Comparison of ENCODE assay signal across 7 mouse cellular contexts in genomic region chr10:128302357-128302756, GRCm38 (mm10). TPM values are rescaled to one million over a fixed set of nuclear protein-coding genes. Genes with fewer than 3 reads are reported as not detected.
DNase-seq lines count a peak whose midpoint lies in the region; ATAC-seq lines count a peak whose summit lies in the region.

No protein-coding gene starts in this region.

- peak overlapping the region; percentile 88 for H3K9ac ChIP-seq in lung, embryonic 16.5 days (ENCODE audit: low read length)
- peak overlapping the region; percentile 79 for H3K9ac ChIP-seq in limb, embryonic 15.5 days
- peak overlapping the region; percentile 77 for H3K9ac ChIP-seq in stomach, embryonic 16.5 days (ENCODE audit: low read length)

- DNase-seq in lung, postnatal 10 days: no peak
- DNase-seq in spleen, postnatal 36 days (ENCODE audit: low spot score in 2 of 2): no peak
- DNase-seq in adrenal gland, adult (ENCODE audit: inconsistent age in 2 of 2, low spot score in 1 of 2): no peak

- 36% methylated on average over 3 of the region's 3 CpGs for WGBS in lung, embryonic 16.5 days
- WGBS in limb, embryonic 15.5 days: 35% methylated on average over 3 of the region's 3 CpGs
- 29% methylated on average over 3 of the region's 3 CpGs for WGBS in stomach, embryonic 16.5 days

- H3K9me3 ChIP-seq in lung, embryonic 16.5 days (ENCODE audit: control insufficient read depth, low read length): no peaks in the 10 kb centered on the region
- no peaks in the 10 kb centered on the region for H3K9me3 ChIP-seq in erythroblast, embryonic 14.5 days (ENCODE audit: control insufficient read depth, low read length)
- H3K9me3 ChIP-seq in limb, embryonic 15.5 days: no peaks in the 10 kb centered on the region
- H3K9me3 ChIP-seq in stomach, embryonic 16.5 days (replicated peaks; ENCODE audit: control insufficient read depth, low read length): no peaks in the 10 kb centered on the region

- H3K36me3 ChIP-seq in lung, embryonic 16.5 days (ENCODE audit: control insufficient read depth, insufficient read depth, low read length): no peaks in the 10 kb centered on the region
- peaks cover 29% of the 10 kb centered on the region for H3K36me3 ChIP-seq in erythroblast, embryonic 14.5 days (ENCODE audit: control insufficient read depth)
- H3K36me3 ChIP-seq in limb, embryonic 15.5 days: no peaks in the 10 kb centered on the region
- 0 out of 2 replicates have a peak, but pooled peaks cover 3% of the 10 kb centered on the region for H3K36me3 ChIP-seq in stomach, embryonic 16.5 days (ENCODE audit: control insufficient read depth, insufficient read depth, low read length)

- H3K27ac ChIP-seq in lung, embryonic 16.5 days (ENCODE audit: low read length): peak overlapping the region; percentile 97
- peak overlapping the region; percentile 97 for H3K27ac ChIP-seq in limb, embryonic 15.5 days
- peak overlapping the region; percentile 93 for H3K27ac ChIP-seq in stomach, embryonic 16.5 days (ENCODE audit: low read length)

- H3K4me1 ChIP-seq in lung, embryonic 16.5 days (replicated peaks; ENCODE audit: control insufficient read depth, insufficient read depth, low read length): peaks cover 16% of the 10 kb centered on the region
- peaks cover 32% of the 10 kb centered on the region for H3K4me1 ChIP-seq in erythroblast, embryonic 14.5 days (ENCODE audit: control insufficient read depth)
- peaks cover 20% of the 10 kb centered on the region for H3K4me1 ChIP-seq in limb, embryonic 15.5 days
- peaks cover 15% of the 10 kb centered on the region for H3K4me1 ChIP-seq in stomach, embryonic 16.5 days (ENCODE audit: control insufficient read depth, insufficient read depth, low read length)

- no peaks in the 10 kb centered on the region for H3K27me3 ChIP-seq in lung, embryonic 16.5 days (ENCODE audit: control insufficient read depth, insufficient read depth, low read depth, low read length)
- no peaks in the 10 kb centered on the region for H3K27me3 ChIP-seq in erythroblast, embryonic 14.5 days (ENCODE audit: control insufficient read depth)
- no peaks in the 10 kb centered on the region for H3K27me3 ChIP-seq in limb, embryonic 15.5 days
- no peaks in the 10 kb centered on the region for H3K27me3 ChIP-seq in stomach, embryonic 16.5 days (ENCODE audit: control insufficient read depth, insufficient read depth, low read length)

- H3K4me2 ChIP-seq in lung, embryonic 16.5 days (ENCODE audit: low read depth, low read length): peak overlapping the region; percentile 67
- H3K4me2 ChIP-seq in limb, embryonic 15.5 days: peak overlapping the region; percentile 71
- peak overlapping the region; percentile 86 for H3K4me2 ChIP-seq in stomach, embryonic 16.5 days (ENCODE audit: low read depth, low read length)

- H3K4me3 ChIP-seq in lung, embryonic 16.5 days (ENCODE audit: low read length): peak overlapping the region; percentile 67
- H3K4me3 ChIP-seq in erythroblast, embryonic 14.5 days (replicated peaks): peak overlapping the region; percentile 80
- H3K4me3 ChIP-seq in limb, embryonic 15.5 days: peak overlapping the region; percentile 60
- H3K4me3 ChIP-seq in stomach, embryonic 16.5 days (replicated peaks; ENCODE audit: low read length): peak overlapping the region; percentile 56

- ATAC-seq in lung, embryonic 16.5 days (ENCODE audit: low read depth): no peak
- no peak for ATAC-seq in limb, embryonic 15.5 days (ENCODE audit: insufficient number of reproducible peaks, low FRiP score, low TSS enrichment, low read depth)
- ATAC-seq in stomach, embryonic 16.5 days (ENCODE audit: insufficient read depth, low FRiP score): no peak

RNA-seq across cellular contexts. Expression of gene Pan2, which starts 0.8 kb away (rescaled TPM):
- polyA plus RNA-seq in lung, embryonic 16.5 days (2015; fragmentation: Nextera tagmentation; extraction: Ambion mirVana): 38.7 and 39.8 TPM in 2 replicates
- polyA plus RNA-seq in erythroblast, embryonic 14.5 days (2012): 0.31 and 0.44 TPM in 2 replicates
- polyA plus RNA-seq in limb, embryonic 15.5 days (2015; fragmentation: Nextera tagmentation; extraction: Ambion mirVana): 25.1 and 25.2 TPM in 2 replicates
- polyA plus RNA-seq in stomach, embryonic 16.5 days (2015; fragmentation: Nextera tagmentation; extraction: Ambion mirVana): 29.0 and 30.4 TPM in 2 replicates

RNA-seq across cellular contexts. Expression of gene Il23a, which starts 3.8 kb away (rescaled TPM):
- polyA plus RNA-seq in lung, embryonic 16.5 days (2015; fragmentation: Nextera tagmentation; extraction: Ambion mirVana): 0.34 and 0.38 TPM in 2 replicates
- not detected in 2 replicates for polyA plus RNA-seq in erythroblast, embryonic 14.5 days (2012)
- polyA plus RNA-seq in limb, embryonic 15.5 days (2015; fragmentation: Nextera tagmentation; extraction: Ambion mirVana): 0.17 and 0.20 TPM in 2 replicates
- polyA plus RNA-seq in stomach, embryonic 16.5 days (2015; fragmentation: Nextera tagmentation; extraction: Ambion mirVana): 0.55 and 0.57 TPM in 2 replicates

RNA-seq across cellular contexts. Expression of gene Cnpy2, which starts 19.9 kb away (rescaled TPM):
- polyA plus RNA-seq in lung, embryonic 16.5 days (2015; fragmentation: Nextera tagmentation; extraction: Ambion mirVana): 326 and 347 TPM in 2 replicates
- polyA plus RNA-seq in erythroblast, embryonic 14.5 days (2012): 2.3 and 3.2 TPM in 2 replicates
- polyA plus RNA-seq in limb, embryonic 15.5 days (2015; fragmentation: Nextera tagmentation; extraction: Ambion mirVana): 347 and 355 TPM in 2 replicates
- polyA plus RNA-seq in stomach, embryonic 16.5 days (2015; fragmentation: Nextera tagmentation; extraction: Ambion mirVana): 310 and 315 TPM in 2 replicates

RNA-seq across cellular contexts. Expression of gene Stat2, which starts 32.0 kb away (rescaled TPM):
- polyA plus RNA-seq in lung, embryonic 16.5 days (2015; fragmentation: Nextera tagmentation; extraction: Ambion mirVana): 12.3 and 13.1 TPM in 2 replicates
- 0.16 and 0.23 TPM in 2 replicates for polyA plus RNA-seq in erythroblast, embryonic 14.5 days (2012)
- 12.2 and 13.3 TPM in 2 replicates for polyA plus RNA-seq in limb, embryonic 15.5 days (2015; fragmentation: Nextera tagmentation; extraction: Ambion mirVana)
- 14.1 and 16.1 TPM in 2 replicates for polyA plus RNA-seq in stomach, embryonic 16.5 days (2015; fragmentation: Nextera tagmentation; extraction: Ambion mirVana)

RNA-seq across cellular contexts. Expression of gene Apof, which starts 33.9 kb away (rescaled TPM):
- 0.43 and 2.6 TPM in 2 replicates for polyA plus RNA-seq in lung, embryonic 16.5 days (2015; fragmentation: Nextera tagmentation; extraction: Ambion mirVana)
- polyA plus RNA-seq in erythroblast, embryonic 14.5 days (2012): not detected in 2 replicates
- polyA plus RNA-seq in limb, embryonic 15.5 days (2015; fragmentation: Nextera tagmentation; extraction: Ambion mirVana): 0.22 and 0.27 TPM in 2 replicates
- 5.7 and 7.3 TPM in 2 replicates for polyA plus RNA-seq in stomach, embryonic 16.5 days (2015; fragmentation: Nextera tagmentation; extraction: Ambion mirVana)

Comparison
In these comparisons a context has a peak if more than half of its experiments do, and no peak if none do; other contexts are left out.
1. RNA of gene Pan2, which starts 0.8 kb away (polyA plus RNA-seq): 38.7 to 39.8 TPM in lung, embryonic 16.5 days, 29.0 to 30.4 TPM in stomach, embryonic 16.5 days and 25.1 to 25.2 TPM in limb, embryonic 15.5 days; 0.31 to 0.44 TPM in erythroblast, embryonic 14.5 days; every median in the first group is over 10 times any median in the second.
2. RNA of gene Cnpy2, which starts 19.9 kb away (polyA plus RNA-seq): 347 to 355 TPM in limb, embryonic 15.5 days, 326 to 347 TPM in lung, embryonic 16.5 days and 310 to 315 TPM in stomach, embryonic 16.5 days; 2.3 to 3.2 TPM in erythroblast, embryonic 14.5 days; every median in the first group is over 10 times any median in the second.
3. Peak in every context shown above with its lines, with median percentiles within 50 percentile points of each other: H3K27ac ChIP-seq, H3K4me2 ChIP-seq, H3K4me3 ChIP-seq and H3K9ac ChIP-seq.